Mouse (Mus musculus): ENCODE data around the gene Fam181a. TPM values are rescaled to one million over a fixed set of nuclear protein-coding genes. Genes with fewer than 3 reads are reported as not detected.

The Fam181a gene
- polyA plus RNA-seq, 1 experiment from 2014 or later: not detected

DNA sequence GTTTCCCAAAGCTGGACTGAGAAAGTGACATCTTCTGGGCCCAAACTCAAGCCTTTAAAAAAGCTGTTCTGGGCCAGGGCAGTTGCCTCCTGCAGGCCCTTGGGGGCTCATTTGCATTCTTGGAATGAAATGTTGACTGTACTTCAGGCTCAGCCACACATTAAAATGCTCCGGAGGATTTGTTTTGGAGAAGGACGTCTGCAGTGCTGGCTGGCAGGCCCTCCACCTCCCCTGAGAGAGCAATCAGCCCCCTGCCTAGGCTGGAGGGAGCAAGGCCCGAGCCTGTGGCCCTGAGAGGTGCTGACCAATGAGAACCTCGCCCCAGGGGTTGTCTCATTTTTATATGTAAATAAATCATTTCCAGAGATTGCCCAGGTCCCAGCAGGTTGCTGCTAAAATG lies 14.5 kb upstream of the Fam181a start:
- Histone ChIP-seq H3K36me3 (replicated peaks; ENCODE audit: insufficient read depth, low read length) (no peaks in the 10 kb centered on the region), H3K4me2 (ENCODE audit: low read depth, low read length) (no peak overlapping the region), H3K4me1 (ENCODE audit: insufficient read depth) (no peaks in the 10 kb centered on the region), H3K27ac (ENCODE audit: low read depth) (no peak overlapping the region), H3K9ac (replicated peaks) (no peak overlapping the region), H3K9me3 (ENCODE audit: low read length) (no peaks in the 10 kb centered on the region), H3K4me3 (ENCODE audit: low read depth, low read length) (no peak overlapping the region), H3K27me3 (ENCODE audit: insufficient read depth, low read length) (no peaks in the 10 kb centered on the region)
- no peak for ATAC-seq
- no peak for DNase-seq
- TF ChIP-seq CTCF (IDR thresholded peaks at IDR 0.05; ENCODE audit: low read depth) (no peak), EP300 (IDR thresholded peaks at IDR 0.05; ENCODE audit: low read depth) (no peak)
- 27% methylated on average over 4 of the region's 4 CpGs for WGBS (ENCODE audit: insufficient replicate concordance)

DNA sequence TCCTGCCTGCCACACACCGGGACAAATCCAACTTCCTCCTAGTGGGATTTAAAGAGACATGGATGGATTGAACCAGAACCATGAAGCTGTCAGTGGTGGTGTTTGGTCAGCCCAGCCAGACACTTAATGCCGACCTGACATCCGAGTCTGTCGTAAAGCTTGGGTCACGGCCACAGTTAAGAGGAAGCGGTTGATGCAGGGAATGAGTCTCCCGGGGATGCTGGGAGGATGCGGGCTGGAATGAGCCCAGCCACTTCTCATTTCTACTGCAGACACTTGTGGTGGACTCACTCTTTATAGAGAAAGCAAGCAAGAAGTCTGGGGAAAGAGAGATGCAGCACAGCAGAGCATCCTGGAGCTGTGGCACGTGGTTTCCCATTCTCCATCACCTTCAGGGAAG lies 10.3 kb upstream of the Fam181a start:
- DNase-seq (no peak), ATAC-seq (no peak)
- H3K4me1 ChIP-seq (ENCODE audit: insufficient read depth): no peaks in the 10 kb centered on the region
- no peaks in the 10 kb centered on the region for H3K9me3 ChIP-seq (ENCODE audit: low read length)
- no peaks in the 10 kb centered on the region for H3K36me3 ChIP-seq (replicated peaks; ENCODE audit: insufficient read depth, low read length)
- TF ChIP-seq CTCF (IDR thresholded peaks at IDR 0.05; ENCODE audit: low read depth) (no peak), EP300 (IDR thresholded peaks at IDR 0.05; ENCODE audit: low read depth) (no peak)
- no peak overlapping the region for H3K27ac ChIP-seq (ENCODE audit: low read depth)
- no peaks in the 10 kb centered on the region for H3K27me3 ChIP-seq (ENCODE audit: insufficient read depth, low read length)
- H3K9ac ChIP-seq (replicated peaks): no peak overlapping the region
- 48% methylated on average over 9 of the region's 9 CpGs for WGBS (ENCODE audit: insufficient replicate concordance)
- no peak overlapping the region for H3K4me2 ChIP-seq (ENCODE audit: low read depth, low read length)
- no peak overlapping the region for H3K4me3 ChIP-seq (ENCODE audit: low read depth, low read length)

- Histone ChIP-seq H3K9ac (replicated peaks) (no peak overlapping the region), H3K4me1 (ENCODE audit: insufficient read depth) (no peaks in the 10 kb centered on the region), H3K27ac (ENCODE audit: low read depth) (no peak overlapping the region), H3K9me3 (ENCODE audit: low read length) (no peaks in the 10 kb centered on the region), H3K4me3 (ENCODE audit: low read depth, low read length) (no peak overlapping the region), H3K27me3 (ENCODE audit: insufficient read depth, low read length) (no peaks in the 10 kb centered on the region), H3K36me3 (replicated peaks; ENCODE audit: insufficient read depth, low read length) (no peaks in the 10 kb centered on the region), H3K4me2 (ENCODE audit: low read depth, low read length) (no peak overlapping the region)
- no peak for TF ChIP-seq EP300 (IDR thresholded peaks at IDR 0.05; ENCODE audit: low read depth)
- TF ChIP-seq CTCF (IDR thresholded peaks at IDR 0.05; ENCODE audit: low read depth): peak; percentile 88
- peak; percentile 65 for DNase-seq
- no peak for ATAC-seq
- 52% methylated on average over 2 of the region's 2 CpGs for WGBS (ENCODE audit: insufficient replicate concordance)
These were observed 9.1 kb upstream of the Fam181a start for GRCm38 (mm10) chr12:103301645-103302044.

DNA sequence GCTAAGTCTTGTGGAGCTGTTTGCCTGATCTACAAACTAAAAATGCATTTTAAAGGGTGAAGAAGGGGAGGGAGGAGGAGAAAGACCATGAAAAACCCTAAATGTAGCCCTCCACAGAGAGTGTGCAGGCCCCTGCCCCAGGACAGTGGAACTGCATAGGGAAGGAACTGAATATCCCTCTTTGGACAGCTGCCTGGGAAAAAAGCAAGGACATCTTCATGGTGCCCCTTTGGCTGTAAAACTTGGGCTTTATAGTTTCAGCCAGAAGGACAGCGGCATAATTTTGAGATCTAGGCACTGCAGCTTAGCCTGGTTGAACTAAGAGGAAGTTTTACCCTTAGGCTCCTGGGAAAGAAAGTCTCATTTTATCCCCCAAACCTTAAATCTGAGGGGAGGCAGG lies 7.8 kb upstream of the Fam181a start:
- H3K9ac ChIP-seq (replicated peaks): no peak overlapping the region
- H3K4me2 ChIP-seq (ENCODE audit: low read depth, low read length): no peak overlapping the region
- no peaks in the 10 kb centered on the region for H3K4me1 ChIP-seq (ENCODE audit: insufficient read depth)
- ATAC-seq: no peak
- H3K4me3 ChIP-seq (ENCODE audit: low read depth, low read length): no peak overlapping the region
- DNase-seq: no peak
- no peak overlapping the region for H3K27ac ChIP-seq (ENCODE audit: low read depth)
- no peak for TF ChIP-seq CTCF (IDR thresholded peaks at IDR 0.05; ENCODE audit: low read depth)
- no peak for TF ChIP-seq EP300 (IDR thresholded peaks at IDR 0.05; ENCODE audit: low read depth)
- 97% methylated on average over 1 of the region's 1 CpGs for WGBS (ENCODE audit: insufficient replicate concordance)
- no peaks in the 10 kb centered on the region for H3K36me3 ChIP-seq (replicated peaks; ENCODE audit: insufficient read depth, low read length)
- H3K9me3 ChIP-seq (ENCODE audit: low read length): no peaks in the 10 kb centered on the region
- H3K27me3 ChIP-seq (ENCODE audit: insufficient read depth, low read length): no peaks in the 10 kb centered on the region

- TF ChIP-seq CTCF (IDR thresholded peaks at IDR 0.05; ENCODE audit: low read depth) (peak; percentile 44), EP300 (IDR thresholded peaks at IDR 0.05; ENCODE audit: low read depth) (no peak)
- no peak for ATAC-seq
- Histone ChIP-seq H3K9me3 (ENCODE audit: low read length) (no peaks in the 10 kb centered on the region), H3K36me3 (replicated peaks; ENCODE audit: insufficient read depth, low read length) (no peaks in the 10 kb centered on the region), H3K4me1 (ENCODE audit: insufficient read depth) (no peaks in the 10 kb centered on the region), H3K4me2 (ENCODE audit: low read depth, low read length) (no peak overlapping the region), H3K9ac (replicated peaks) (no peak overlapping the region), H3K27ac (ENCODE audit: low read depth) (no peak overlapping the region), H3K4me3 (ENCODE audit: low read depth, low read length) (no peak overlapping the region), H3K27me3 (ENCODE audit: insufficient read depth, low read length) (no peaks in the 10 kb centered on the region)
- 31% methylated on average over 2 of the region's 2 CpGs for WGBS (ENCODE audit: insufficient replicate concordance)
- no peak for DNase-seq
These were observed 4.6 kb upstream of the Fam181a start for GRCm38 (mm10) chr12:103306224-103306623.

DNA sequence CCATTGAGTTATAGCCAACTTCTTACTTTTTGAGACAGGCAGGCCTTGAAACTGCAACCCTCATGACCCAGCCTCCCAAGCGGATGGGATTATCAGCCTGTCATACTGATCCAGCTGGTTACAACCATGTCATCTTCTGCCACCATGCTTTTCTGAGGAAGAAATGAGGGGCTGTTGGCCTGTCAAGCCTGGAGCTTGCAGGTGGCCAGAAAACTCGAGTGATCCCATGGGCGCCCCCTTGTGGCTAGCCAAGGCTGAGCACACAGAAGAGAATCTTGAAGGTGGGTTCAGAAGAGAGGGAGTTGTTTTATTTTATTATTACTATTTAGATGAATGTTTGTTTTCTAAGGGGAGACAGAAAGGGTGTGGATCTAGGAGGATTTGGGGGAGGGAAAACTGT lies 4.1 kb upstream of the Fam181a start:
- Histone ChIP-seq H3K36me3 (replicated peaks; ENCODE audit: insufficient read depth, low read length) (no peaks in the 10 kb centered on the region), H3K4me3 (ENCODE audit: low read depth, low read length) (no peak overlapping the region), H3K9me3 (ENCODE audit: low read length) (no peaks in the 10 kb centered on the region), H3K27me3 (ENCODE audit: insufficient read depth, low read length) (no peaks in the 10 kb centered on the region), H3K4me2 (ENCODE audit: low read depth, low read length) (no peak overlapping the region), H3K4me1 (ENCODE audit: insufficient read depth) (0 out of 2 replicates have a peak, but pooled peaks cover 2% of the 10 kb centered on the region), H3K9ac (replicated peaks) (no peak overlapping the region), H3K27ac (ENCODE audit: low read depth) (no peak overlapping the region)
- ATAC-seq (no peak), DNase-seq (peak; percentile 69)
- peak; percentile 68 for TF ChIP-seq CTCF (IDR thresholded peaks at IDR 0.05; ENCODE audit: low read depth)
- TF ChIP-seq EP300 (IDR thresholded peaks at IDR 0.05; ENCODE audit: low read depth): no peak
- 30% methylated on average over 3 of the region's 3 CpGs for WGBS (ENCODE audit: insufficient replicate concordance)

GRCm38 (mm10) chr12:103311921-103312320 lies 1.1 kb downstream of the Fam181a start:
- Histone ChIP-seq H3K4me2 (ENCODE audit: low read depth, low read length) (no peak overlapping the region), H3K9ac (replicated peaks) (no peak overlapping the region; the same call in 1 of the 2 replicates), H3K9me3 (ENCODE audit: low read length) (no peaks in the 10 kb centered on the region), H3K4me3 (ENCODE audit: low read depth, low read length) (no peak overlapping the region), H3K27me3 (ENCODE audit: insufficient read depth, low read length) (peaks cover 19% of the 10 kb centered on the region), H3K27ac (ENCODE audit: low read depth) (no peak overlapping the region), H3K36me3 (replicated peaks; ENCODE audit: insufficient read depth, low read length) (no peaks in the 10 kb centered on the region), H3K4me1 (ENCODE audit: insufficient read depth) (peaks cover 7% of the 10 kb centered on the region)
- TF ChIP-seq EP300 (IDR thresholded peaks at IDR 0.05; ENCODE audit: low read depth) (no peak; the same call in 1 of the 2 replicates), CTCF (IDR thresholded peaks at IDR 0.05; ENCODE audit: low read depth) (no peak)
- DNase-seq: peak; percentile 66
- WGBS (ENCODE audit: insufficient replicate concordance): 53% methylated on average over 8 of the region's 8 CpGs
- peak; percentile 81 for ATAC-seq
